Mouse (Mus musculus) MEL (cell line): Measurements from ENCODE around the gene Sla2. TPM values are rescaled to one million over a fixed set of nuclear protein-coding genes. Genes with fewer than 3 reads are reported as not detected.

Experiments
- DNase-seq: peaks from one replicate; pipeline ENCODE4 v3.0.0; 2011; ENCODE audit warnings: low read depth, low spot score
- H3K27ac ChIP-seq: 2 replicates; pipeline ENCODE4 v1.5.1; 2012; ENCODE audit warnings: low read depth, mild to moderate bottlenecking, control low read depth, low read length, moderate library complexity; ENCODE audit not compliant: control insufficient read depth
- H3K27me3 ChIP-seq, 2 experiments: fragments of 150-350 bp in 1 of 2; sonication (generic) in 1 of 2; 2 replicates each; pipeline ENCODE4 v1.6.1; 2012; ENCODE audit warnings: low read length in 2 of 2, mild to moderate bottlenecking in 2 of 2, improper control_type of control experiment in 1 of 2, moderate library complexity in 1 of 2; ENCODE audit not compliant: insufficient read depth in 2 of 2, control insufficient read depth in 1 of 2
- H3K36me3 ChIP-seq, 2 experiments: 2 replicates each; pipeline ENCODE4 v1.6.1; 2012 to 2014; ENCODE audit warnings: low read length in 2 of 2, improper control_type of control experiment in 1 of 2, inconsistent platforms in 1 of 2, mild to moderate bottlenecking in 1 of 2; ENCODE audit not compliant: insufficient read depth in 2 of 2, control insufficient read depth in 1 of 2
- H3K4me1 ChIP-seq, 2 experiments: fragments of 150-350 bp in 1 of 2; sonication (generic) in 1 of 2; 2 replicates each; pipeline ENCODE4 v1.6.1; 2012; ENCODE audit warnings: low read length in 2 of 2, improper control_type of control experiment in 1 of 2, mild to moderate bottlenecking in 1 of 2; ENCODE audit not compliant: insufficient read depth in 2 of 2, control insufficient read depth in 1 of 2
- H3K4me3 ChIP-seq, 2 experiments: fragments of 150-350 bp in 1 of 2; sonication (generic) in 1 of 2; 2 replicates each; pipeline ENCODE4 v1.5.1; 2012; ENCODE audit warnings: low read depth in 2 of 2, low read length in 2 of 2, mild to moderate bottlenecking in 2 of 2, moderate library complexity in 2 of 2, control low read depth in 1 of 2, improper control_type of control experiment in 1 of 2; ENCODE audit not compliant: control insufficient read depth in 1 of 2, insufficient read depth in 1 of 2
- H3K79me2 ChIP-seq: 2 replicates; pipeline ENCODE4 v1.6.1; 2012; ENCODE audit warnings: mild to moderate bottlenecking, low read length, moderate library complexity; ENCODE audit not compliant: control insufficient read depth, poor library complexity, insufficient read depth
- H3K9ac ChIP-seq: 2 replicates; pipeline ENCODE4 v1.6.1; 2012; ENCODE audit warnings: low read depth, mild to moderate bottlenecking, control low read depth, low read length, moderate library complexity; ENCODE audit not compliant: control insufficient read depth, poor library complexity, severe bottlenecking
- H3K9me3 ChIP-seq: fragments of 150-350 bp; sonication (generic); replicated peaks from 2 replicates; pipeline ENCODE4 v1.6.1; 2012; ENCODE audit warnings: mild to moderate bottlenecking, low read length, improper control_type of control experiment, moderate library complexity; ENCODE audit not compliant: insufficient read depth
- CHD1 ChIP-seq: IDR thresholded peaks from 2 replicates; pipeline ENCODE4 v1.6.1; 2012; ENCODE audit warnings: low read depth, mild to moderate bottlenecking, inconsistent platforms, low read length, improper control_type of control experiment
- E2F4 ChIP-seq: IDR thresholded peaks from 2 replicates; pipeline ENCODE4 v1.6.1; 2011; ENCODE audit warnings: low read depth, low read length, improper control_type of control experiment, borderline replicate concordance
- EP300 ChIP-seq, 2 experiments: IDR thresholded peaks; 2 replicates each; pipeline ENCODE4 v1.6.1; 2011; ENCODE audit warnings: improper control_type of control experiment in 2 of 2, low read length in 2 of 2, low read depth in 1 of 2, mild to moderate bottlenecking in 1 of 2
- ETS1 ChIP-seq: IDR thresholded peaks from 2 replicates; pipeline ENCODE4 v1.6.1; 2012; ENCODE audit warnings: low read depth, mild to moderate bottlenecking, inconsistent platforms, low read length, improper control_type of control experiment, moderate library complexity
- GABPA ChIP-seq: IDR thresholded peaks from 2 replicates; pipeline ENCODE4 v1.6.1; 2012; ENCODE audit warnings: low read depth, mild to moderate bottlenecking, inconsistent platforms, low read length, improper control_type of control experiment, moderate library complexity
- GATA1 ChIP-seq: IDR thresholded peaks from 2 replicates; pipeline ENCODE4 v1.6.1; 2011; ENCODE audit warnings: low read depth, low read length, improper control_type of control experiment
- JUND ChIP-seq: IDR thresholded peaks from 2 replicates; pipeline ENCODE4 v1.6.1; 2011; ENCODE audit warnings: low read depth, mild to moderate bottlenecking, improper control_type of control experiment, low read length
- KAT2A ChIP-seq: conservative IDR thresholded peaks from 2 replicates; pipeline ENCODE4 v1.6.1; 2012; ENCODE audit warnings: low read depth, low read length, improper control_type of control experiment, inconsistent platforms
- MAZ ChIP-seq: IDR thresholded peaks from 2 replicates; pipeline ENCODE4 v1.6.1; 2012; ENCODE audit warnings: low read depth, mild to moderate bottlenecking, inconsistent platforms, low read length, improper control_type of control experiment
- MXI1 ChIP-seq: IDR thresholded peaks from 2 replicates; pipeline ENCODE4 v1.6.1; 2011; ENCODE audit warnings: mild to moderate bottlenecking, low read depth, low read length, improper control_type of control experiment
- MYC ChIP-seq: IDR thresholded peaks from 2 replicates; pipeline ENCODE4 v1.6.1; 2011; ENCODE audit warnings: low read depth, mild to moderate bottlenecking, low read length, improper control_type of control experiment, moderate library complexity
- NELFE ChIP-seq: IDR thresholded peaks from 2 replicates; pipeline ENCODE4 v1.6.1; 2011; ENCODE audit warnings: low read depth, low read length, improper control_type of control experiment
- NRF1 ChIP-seq: IDR thresholded peaks from 2 replicates; pipeline ENCODE4 v1.6.1; 2014; ENCODE audit warnings: low read depth, mild to moderate bottlenecking, inconsistent platforms, low read length, improper control_type of control experiment, moderate library complexity; ENCODE audit not compliant: poor library complexity, insufficient read depth, severe bottlenecking
- POLR2A ChIP-seq, 2 experiments: IDR thresholded peaks; 2 replicates each; pipeline ENCODE4 v1.6.1; 2011 to 2012; ENCODE audit warnings: low read length in 2 of 2, mild to moderate bottlenecking in 2 of 2, control low read depth in 1 of 2, improper control_type of control experiment in 1 of 2, low read depth in 1 of 2, moderate library complexity in 1 of 2; ENCODE audit not compliant: control insufficient read depth in 1 of 2, insufficient read depth in 1 of 2, poor library complexity in 1 of 2
- POLR2AphosphoS5 ChIP-seq: IDR thresholded peaks from 2 replicates; pipeline ENCODE4 v1.6.1; 2012; ENCODE audit warnings: low read depth, borderline replicate concordance, mild to moderate bottlenecking, inconsistent platforms, low read length, moderate library complexity, mixed read lengths
- RAD21 ChIP-seq: IDR thresholded peaks from 2 replicates; pipeline ENCODE4 v1.6.1; 2011; ENCODE audit warnings: mild to moderate bottlenecking, low read depth, low read length, improper control_type of control experiment
- RCOR1 ChIP-seq: IDR thresholded peaks from 2 replicates; pipeline ENCODE4 v1.6.1; 2012; ENCODE audit warnings: low read depth, mild to moderate bottlenecking, inconsistent platforms, low read length, improper control_type of control experiment
- SIN3A ChIP-seq: IDR thresholded peaks from 2 replicates; pipeline ENCODE4 v1.6.1; 2012; ENCODE audit warnings: low read length, improper control_type of control experiment, inconsistent platforms
- SMC3 ChIP-seq: IDR thresholded peaks from 2 replicates; pipeline ENCODE4 v1.6.1; 2011; ENCODE audit warnings: low read depth, low read length, improper control_type of control experiment
- TAL1 ChIP-seq: IDR thresholded peaks from 2 replicates; pipeline ENCODE4 v1.6.1; 2012; ENCODE audit warnings: mild to moderate bottlenecking, inconsistent platforms, low read length, moderate library complexity, mixed read lengths
- TBP ChIP-seq: IDR thresholded peaks from 2 replicates; pipeline ENCODE4 v1.8.0; 2011; ENCODE audit warnings: low read depth, low read length, improper control_type of control experiment
- TCF12 ChIP-seq: IDR thresholded peaks from 2 replicates; pipeline ENCODE4 v1.6.1; 2014; ENCODE audit warnings: low read depth, mild to moderate bottlenecking, inconsistent platforms, low read length, improper control_type of control experiment, moderate library complexity
- UBTF ChIP-seq: IDR thresholded peaks from 2 replicates; pipeline ENCODE4 v1.6.1; 2012; ENCODE audit warnings: low read depth, mild to moderate bottlenecking, inconsistent platforms, low read length, improper control_type of control experiment, moderate library complexity, borderline replicate concordance; ENCODE audit not compliant: insufficient read depth
- USF1 ChIP-seq: IDR thresholded peaks from 2 replicates; pipeline ENCODE4 v1.6.1; 2014; ENCODE audit warnings: low read depth, mild to moderate bottlenecking, inconsistent platforms, low read length, improper control_type of control experiment, moderate library complexity
- ZC3H11A ChIP-seq: IDR thresholded peaks from 2 replicates; pipeline ENCODE4 v1.6.1; 2012; ENCODE audit warnings: low read depth, mild to moderate bottlenecking, inconsistent platforms, low read length, improper control_type of control experiment
- polyA plus RNA-seq, 2 experiments: library from polyadenylated mRNA; stranded (reverse) in 1 of 2; unstranded in 1 of 2; fragments of >175 nt in 1 of 2; fragments of >200 nt in 1 of 2; gene quantifications; 2 replicates each; pipeline versions ENCODE4 v1.2.1 to v1.2.4; 2012; ENCODE audit warnings: low replicate concordance in 2 of 2, low read depth in 1 of 2; ENCODE audit not compliant: insufficient read length in 2 of 2, insufficient read depth in 1 of 2, missing spikeins in 1 of 2
- total RNA-seq: library from RNA; depleted of rRNA; stranded (reverse); fragments of 300-350 nt; gene quantifications from 2 replicates; pipeline ENCODE4 v1.2.3, GENCODE M21; 2012

The Sla2 gene
- total and polyA plus RNA-seq, 3 experiments = 0.40 to 9.0 TPM; not detected in 1

DNA sequence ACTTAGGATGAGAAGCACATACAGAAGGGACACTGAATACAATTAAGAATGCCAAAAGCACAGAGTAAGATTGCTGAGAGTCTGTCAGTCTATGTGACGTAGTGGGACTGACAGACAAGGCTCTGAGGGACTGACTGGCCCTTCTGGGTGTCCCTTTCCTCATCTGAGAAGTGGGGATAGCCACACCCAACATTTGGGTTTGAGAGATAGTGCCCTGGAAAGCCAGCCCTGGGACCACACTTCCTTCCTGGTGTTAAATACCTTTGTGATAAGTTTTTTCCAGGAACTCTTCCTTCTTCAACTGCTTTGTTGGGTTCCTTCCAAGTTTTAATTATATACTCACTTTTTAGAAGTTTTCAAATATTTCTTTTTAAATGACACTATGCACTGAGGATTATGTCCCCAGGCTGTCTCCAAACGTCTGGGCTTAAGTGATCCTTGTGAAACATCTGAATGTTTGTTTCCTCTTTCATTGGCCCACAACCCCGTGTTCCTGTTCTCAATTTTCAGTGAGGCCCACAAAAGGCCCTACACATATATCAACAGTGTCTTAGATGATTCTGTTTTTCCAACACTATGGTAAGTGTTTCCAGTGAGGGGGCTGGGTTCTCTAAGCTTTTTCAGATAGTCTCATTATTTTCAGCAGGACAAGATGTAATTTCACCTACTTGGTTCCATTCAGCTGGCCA, 37.4 kb upstream of the Sla2 start:
- peaks cover 4 to 27% of the 10 kb centered on the region in 2 experiments; a peak in 3 of 4 replicates for H3K4me1 ChIP-seq
- H3K9ac ChIP-seq = peak overlapping the region; percentile 13; the same call in 1 of the 2 replicates
- H3K27ac ChIP-seq = peak overlapping the region; percentile 79
- peaks cover 0 to 18% of the 10 kb centered on the region in 2 experiments; a peak in 2 of 4 replicates for H3K36me3 ChIP-seq
- H3K4me3 ChIP-seq = no peak overlapping the region
- no peaks in the 10 kb centered on the region for H3K79me2 ChIP-seq
- H3K9me3 ChIP-seq = no peaks in the 10 kb centered on the region
- DNase-seq = peak; percentile 72
- TF ChIP-seq EP300 (IDR thresholded peaks at IDR 0.05; ENCODE audit: low read depth in 1 of 2, low read length in 2 of 2) = peak; percentile 89 to 94
- TF ChIP-seq GATA1 = peak; percentile 80
- no peak for TF ChIP-seq MAZ
- peak; percentile 44; the same call in 1 of the 2 replicates for TF ChIP-seq SIN3A
- no peak for TF ChIP-seq CHD1
- peak; percentile 80 for TF ChIP-seq RCOR1
- TF ChIP-seq POLR2AphosphoS5 = no peak
- peak; percentile 84 for TF ChIP-seq TCF12
- TF ChIP-seq JUND = 0 out of 2 replicates have a peak, but pooled peaks have one; percentile 34
- TF ChIP-seq TAL1 = peak; percentile 86
- peak; percentile 64; the same call in 1 of the 2 replicates for TF ChIP-seq ETS1
- no peaks in the 10 kb centered on the region for H3K27me3 ChIP-seq

DNA sequence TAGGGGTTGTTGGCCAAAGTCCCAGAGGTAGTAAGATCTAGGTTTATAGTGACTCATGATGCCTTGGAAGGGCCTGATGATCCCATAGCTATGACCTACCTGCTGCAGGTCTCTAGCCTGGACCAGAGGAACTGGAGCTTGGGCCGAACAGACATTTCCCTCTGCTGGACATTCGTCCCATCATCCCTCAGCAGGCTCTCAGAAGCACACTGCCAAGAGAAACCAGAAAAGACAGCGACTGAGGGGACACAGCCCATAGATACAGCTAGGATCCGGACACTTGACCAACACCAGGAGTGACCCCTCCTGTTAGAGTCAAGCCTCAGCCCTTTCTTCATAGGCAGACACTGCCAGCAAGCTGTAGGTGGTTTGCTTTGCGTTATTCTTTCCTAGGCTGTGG, 36.1 kb upstream of the Sla2 start:
- H3K36me3 ChIP-seq = peaks cover 0 to 23% of the 10 kb centered on the region in 2 experiments; a peak in 2 of 4 replicates
- H3K4me3 ChIP-seq = no peak overlapping the region
- no peaks in the 10 kb centered on the region for H3K27me3 ChIP-seq
- peaks cover 4 to 28% of the 10 kb centered on the region in 2 experiments; a peak in 3 of 4 replicates for H3K4me1 ChIP-seq
- peak; percentile 30 for DNase-seq
- no peaks in the 10 kb centered on the region for H3K79me2 ChIP-seq
- H3K27ac ChIP-seq = peak overlapping the region; percentile 68
- no peak overlapping the region for H3K9ac ChIP-seq
- TF ChIP-seq NELFE (no peak), TBP (no peak), UBTF (no peak), POLR2A (IDR thresholded peaks at IDR 0.05; ENCODE audit: control insufficient read depth in 1 of 2, insufficient read depth in 1 of 2, low read depth in 1 of 2, low read length in 2 of 2, poor library complexity in 1 of 2) (no peak), TCF12 (no peak), CHD1 (no peak), SMC3 (no peak), MYC (no peak), GATA1 (no peak), NRF1 (no peak), SIN3A (no peak), RAD21 (no peak), E2F4 (no peak), USF1 (no peak), MXI1 (no peak), GABPA (no peak), KAT2A (no peak), TAL1 (no peak), ZC3H11A (no peak)
- no peaks in the 10 kb centered on the region for H3K9me3 ChIP-seq
